ENCODE assay signal across 23 mouse cellular contexts in genomic region chr2:158355238-158355637, GRCm38 (mm10). TPM values are rescaled to one million over a fixed set of nuclear protein-coding genes. Genes with fewer than 3 reads are reported as not detected.
A peak's percentile ranks its signal among the peaks of the same experiment; 100 is the strongest.
DNase-seq lines count a peak whose midpoint lies in the region; ATAC-seq and TF ChIP-seq lines count a peak whose summit lies in the region.
"Had no signal": no experiment of that assay in that cellular context is flagged by ENCODE, and none has a peak within 500 bp of the region (broad histone marks: within the 10 kb centered on the region; RNA-seq: fewer than 3 reads in every experiment).

No protein-coding gene starts in this region.

- TF ChIP-seq EP300 in ES-Bruce4 (IDR thresholded peaks at IDR 0.05; ENCODE audit: insufficient read depth, low read depth, low read length) (no peak), MEL (IDR thresholded peaks at IDR 0.05; ENCODE audit: low read depth in 1 of 2, low read length in 2 of 2) (no peak)

- H3K4me3 ChIP-seq in ES-Bruce4 (ENCODE audit: low read depth, low read length): no peak overlapping the region
- H3K4me3 ChIP-seq in MEL (ENCODE audit: control insufficient read depth in 1 of 2, insufficient read depth in 1 of 2, low read depth in 2 of 2, low read length in 2 of 2): no peak overlapping the region

- H3K27me3 ChIP-seq in ES-Bruce4 (ENCODE audit: control insufficient read depth, insufficient read depth, low read length, poor library complexity, severe bottlenecking) (no peaks in the 10 kb centered on the region), MEL (ENCODE audit: control insufficient read depth in 1 of 2, insufficient read depth in 2 of 2, low read length in 2 of 2) (no peaks in the 10 kb centered on the region)
- H3K27me3 ChIP-seq: CH12.LX, Patski had no signal

- H3K4me1 ChIP-seq in ES-Bruce4 (ENCODE audit: control insufficient read depth, insufficient read depth, low read length): no peaks in the 10 kb centered on the region
- H3K4me1 ChIP-seq in MEL (ENCODE audit: control insufficient read depth in 1 of 2, insufficient read depth in 2 of 2, low read length in 2 of 2): peaks cover 0 to 20% of the 10 kb centered on the region in 2 experiments; a peak in 3 of 4 replicates

- H3K36me3 ChIP-seq in ES-Bruce4 (ENCODE audit: control insufficient read depth, insufficient read depth, low read length, poor library complexity, severe bottlenecking): peaks cover 59% of the 10 kb centered on the region
- peaks cover 25 to 26% of the 10 kb centered on the region in 2 experiments for H3K36me3 ChIP-seq in MEL (ENCODE audit: control insufficient read depth in 1 of 2, insufficient read depth in 2 of 2, low read length in 2 of 2)

- H3K9me3 ChIP-seq in ES-Bruce4 (replicated peaks; ENCODE audit: control insufficient read depth, insufficient read depth, low read length, poor library complexity, severe bottlenecking): no peaks in the 10 kb centered on the region
- no peaks in the 10 kb centered on the region for H3K9me3 ChIP-seq in MEL (replicated peaks; ENCODE audit: insufficient read depth, low read length)
- H3K9me3 ChIP-seq: G1E had no signal

- TF ChIP-seq POLR2A in ES-Bruce4 (IDR thresholded peaks at IDR 0.05; ENCODE audit: insufficient read depth, low read length) (no peak), MEL (IDR thresholded peaks at IDR 0.05; ENCODE audit: control insufficient read depth in 1 of 2, insufficient read depth in 1 of 2, low read depth in 1 of 2, low read length in 2 of 2, poor library complexity in 1 of 2) (peak in 1 of 2 experiments; percentile 66; a peak in 2 of 4 replicates)

- no peak for TF ChIP-seq RAD21 in MEL (IDR thresholded peaks at IDR 0.05; ENCODE audit: low read depth, low read length)

- intact Hi-C loops in left cerebral cortex, postnatal 10 days (cut with DNase I): no loop called here

- TF ChIP-seq CTCF in ES-Bruce4 (IDR thresholded peaks at IDR 0.05; ENCODE audit: low read depth, low read length): no peak
- no peak for TF ChIP-seq CTCF in MEL (IDR thresholded peaks at IDR 0.05 in 2 of 3, conservative IDR thresholded peaks at IDR 0.05 in 1 of 3; ENCODE audit: control insufficient read depth in 1 of 3, insufficient read depth in 1 of 3, low read depth in 2 of 3, low read length in 3 of 3, poor library complexity in 1 of 3, severe bottlenecking in 1 of 3)

- H3K9ac ChIP-seq in ES-Bruce4 (ENCODE audit: low read depth, poor library complexity, severe bottlenecking): no peak overlapping the region
- H3K9ac ChIP-seq in MEL (ENCODE audit: control insufficient read depth, low read depth, low read length, poor library complexity, severe bottlenecking): no peak overlapping the region

- peaks cover 25% of the 10 kb centered on the region for H3K79me2 ChIP-seq in MEL (ENCODE audit: control insufficient read depth, insufficient read depth, low read length, poor library complexity)

- ATAC-seq in megakaryocyte, adult 5-6 weeks (ENCODE audit: poor library complexity, severe bottlenecking): 0 out of 2 replicates have a peak, but pooled peaks have one; percentile 18
- ATAC-seq: activated CD4-positive, CD25-positive, alpha-beta regulatory T cell, adult 4 months; CD4-positive, CD25-positive, alpha-beta regulatory T cell, adult 4 months; Patski had no signal

- DNase-seq in MEL (ENCODE audit: low read depth, low spot score): no peak
- DNase-seq in left cerebral cortex, postnatal 10 days (ENCODE audit: extremely low spot score in 1 of 2, low spot score in 2 of 2): no peak
- DNase-seq in right cerebral cortex, postnatal 25 days: no peak
- DNase-seq in kidney, postnatal 10 days: no peak
- DNase-seq: adrenal gland, adult 8-10 months; adrenal gland, postnatal 10 days; adrenal gland, postnatal 14 days; adrenal gland, postnatal 25 days; adrenal gland, postnatal 36 days; B cell, adult 2 months; cerebellum, adult 11 months; cerebellum, adult 11-12 months; cerebellum, adult 18-20 months; cerebellum, adult 2 months; cerebellum, adult 8-10 months had no signal

- H3K27ac ChIP-seq in ES-Bruce4 (ENCODE audit: insufficient read depth, low read length) (peak overlapping the region; percentile 64), MEL (ENCODE audit: control insufficient read depth, low read depth, low read length) (no peak overlapping the region)

TF ChIP-seq in MEL, 35 proteins besides CTCF, POLR2A, EP300 and RAD21:
- 0 out of 2 replicates have a peak, but pooled peaks have one; percentile 59 for TF ChIP-seq POLR2AphosphoS5 (IDR thresholded peaks at IDR 0.05; ENCODE audit: borderline replicate concordance, low read depth, low read length)
- TF ChIP-seq ZMIZ1 (IDR thresholded peaks at IDR 0.05; ENCODE audit: low read depth, low read length): peak; percentile 46; the same call in 1 of the 2 replicates
- no peak for TF ChIP-seq TAL1 (IDR thresholded peaks at IDR 0.05; ENCODE audit: low read length)
TF ChIP-seq in MEL: peak in this region for 2.

RNA-seq across cellular contexts. Expression of gene Snhg11, which starts 20.2 kb away (rescaled TPM):
- polyA plus RNA-seq in ES-Bruce4 (2011; ENCODE audit: insufficient read depth, insufficient read length, low read depth, missing spikeins) (39.8 and 41.0 TPM in 2 replicates), MEL (2012; ENCODE audit: insufficient read depth in 1 of 2, insufficient read length in 2 of 2, low read depth in 1 of 2, low replicate concordance in 2 of 2, missing spikeins in 1 of 2) (under 1 TPM in 1 of 2 experiments, not detected in 1; 0.06 TPM)
- total RNA-seq in MEL (2012; rRNA removed): not detected in 2 replicates
- total RNA-seq in megakaryocyte, adult 5-6 weeks (2015): not detected in 2 replicates
- total RNA-seq in megakaryocyte, adult 5-6 weeks (2017): 0.08 TPM in 1 of 2 replicates, not detected in the other
- total RNA-seq in left cerebral cortex, postnatal 10 days (2021): 100 to 1,000 TPM; 560 to 613 TPM
- polyA plus RNA-seq: C2C12, G1E, Patski had no signal

RNA-seq across cellular contexts. Expression of gene Lbp, which starts 48.9 kb away (rescaled TPM):
- polyA plus RNA-seq in ES-Bruce4 (2011; ENCODE audit: insufficient read depth, insufficient read length, low read depth, missing spikeins): 0.43 and 0.46 TPM in 2 replicates
- total RNA-seq in MEL (2012; rRNA removed): not detected in 2 replicates
- polyA plus RNA-seq in MEL (2012; ENCODE audit: insufficient read depth in 1 of 2, insufficient read length in 2 of 2, low read depth in 1 of 2, low replicate concordance in 2 of 2, missing spikeins in 1 of 2): not detected
- 31.2 and 40.4 TPM in 2 replicates for total RNA-seq in megakaryocyte, adult 5-6 weeks (2015)
- 80.4 and 95.8 TPM in 2 replicates for total RNA-seq in megakaryocyte, adult 5-6 weeks (2017)
- total RNA-seq in left cerebral cortex, postnatal 10 days (2021): 1 to 10 TPM; 2.1 to 5.7 TPM
- total RNA-seq: G1E had no signal
- polyA plus RNA-seq: C2C12, G1E had no signal

RNA-seq across cellular contexts. Expression of gene Ralgapb, which starts 54.4 kb away (rescaled TPM):
- polyA plus RNA-seq in ES-Bruce4 (2011; ENCODE audit: insufficient read depth, insufficient read length, low read depth, missing spikeins) (54.6 and 57.7 TPM in 2 replicates), MEL (2012; ENCODE audit: insufficient read depth in 1 of 2, insufficient read length in 2 of 2, low read depth in 1 of 2, low replicate concordance in 2 of 2, missing spikeins in 1 of 2) (100 to 1,000 TPM in 1 of 2 experiments, 10 to 100 TPM in 1; 20.7 to 122 TPM)
- 15.0 and 15.6 TPM in 2 replicates for total RNA-seq in MEL (2012; rRNA removed)
- 45.3 and 45.4 TPM in 2 replicates for total RNA-seq in megakaryocyte, adult 5-6 weeks (2015)
- 29.7 and 32.2 TPM in 2 replicates for total RNA-seq in megakaryocyte, adult 5-6 weeks (2017)
- 10 to 100 TPM; 77.3 to 84.0 TPM for total RNA-seq in left cerebral cortex, postnatal 10 days (2021)

Comparison
In these comparisons a context has a peak if more than half of its experiments do, and no peak if none do; other contexts are left out.
1. RNA of gene Snhg11, which starts 20.2 kb away (total RNA-seq): 560 to 613 TPM in left cerebral cortex, postnatal 10 days; not detected in MEL and 0.08 TPM in megakaryocyte, adult 5-6 weeks; every median in the first group is over 100 times any median in the second.
2. RNA of gene Lbp, which starts 48.9 kb away (total RNA-seq): 31.2 to 95.8 TPM in megakaryocyte, adult 5-6 weeks; 2.1 to 5.7 TPM in left cerebral cortex, postnatal 10 days and not detected in MEL; every median in the first group is over 4 times any median in the second.